Mouse (Mus musculus): ENCODE data around the gene Espn. TPM values are rescaled to one million over a fixed set of nuclear protein-coding genes. Genes with fewer than 3 reads are reported as not detected.

Espn gene
- polyA plus RNA-seq, 1 experiment = 0.97 TPM

GRCm38 (mm10) chr4:152120311-152121182 lies 31.6 kb downstream of the Espn start:
- Histone ChIP-seq H3K4me1 (ENCODE audit: control insufficient read depth, insufficient read depth, low read length) (peaks cover 14% of the 10 kb centered on the region), H3K27ac (ENCODE audit: insufficient read depth, low read depth, low read length) (no peak overlapping the region), H3K4me3 (ENCODE audit: insufficient read depth, low read length) (no peak overlapping the region)
- no peak for TF ChIP-seq CTCF (IDR thresholded peaks at IDR 0.05; ENCODE audit: low read depth, low read length)
- no peak for TF ChIP-seq POLR2A (IDR thresholded peaks at IDR 0.05; ENCODE audit: borderline replicate concordance, low read depth, low read length)

- TF ChIP-seq CTCF (IDR thresholded peaks at IDR 0.05; ENCODE audit: low read depth, low read length) = no peak
- TF ChIP-seq POLR2A (IDR thresholded peaks at IDR 0.05; ENCODE audit: borderline replicate concordance, low read depth, low read length) = no peak
- Histone ChIP-seq H3K4me1 (ENCODE audit: control insufficient read depth, insufficient read depth, low read length) (peaks cover 6% of the 10 kb centered on the region), H3K4me3 (ENCODE audit: insufficient read depth, low read length) (no peak overlapping the region), H3K27ac (ENCODE audit: insufficient read depth, low read depth, low read length) (no peak overlapping the region)
Observed at GRCm38 (mm10) chr4:152119396-152120292, 32.5 kb downstream of the Espn start.

- H3K27ac ChIP-seq (ENCODE audit: insufficient read depth, low read depth, low read length) = no peak overlapping the region
- no peaks in the 10 kb centered on the region for H3K4me1 ChIP-seq (ENCODE audit: control insufficient read depth, insufficient read depth, low read length)
- no peak overlapping the region for H3K4me3 ChIP-seq (ENCODE audit: insufficient read depth, low read length)
- TF ChIP-seq POLR2A (IDR thresholded peaks at IDR 0.05; ENCODE audit: borderline replicate concordance, low read depth, low read length) = no peak
- TF ChIP-seq CTCF (IDR thresholded peaks at IDR 0.05; ENCODE audit: low read depth, low read length) = no peak
Observed at GRCm38 (mm10) chr4:152117538-152117937, 34.6 kb downstream of the Espn start.

GRCm38 (mm10) chr4:152115921-152116612 lies 36.1 kb downstream of the Espn start, which contains the start of gene Tnfrsf25:
Tnfrsf25 (plus strand) TSS chr4:152115934.
- Histone ChIP-seq H3K27ac (ENCODE audit: insufficient read depth, low read depth, low read length) (no peak within 1 kb of the TSS), H3K4me3 (ENCODE audit: insufficient read depth, low read length) (no peak within 1 kb of the TSS), H3K4me1 (ENCODE audit: control insufficient read depth, insufficient read depth, low read length) (no peaks in the 10 kb centered on the region)
- TF ChIP-seq POLR2A (IDR thresholded peaks at IDR 0.05; ENCODE audit: borderline replicate concordance, low read depth, low read length) = no peak
- TF ChIP-seq CTCF (IDR thresholded peaks at IDR 0.05; ENCODE audit: low read depth, low read length) = no peak

- no peaks in the 10 kb centered on the region for H3K4me1 ChIP-seq (ENCODE audit: control insufficient read depth, insufficient read depth, low read length)
- TF ChIP-seq POLR2A (IDR thresholded peaks at IDR 0.05; ENCODE audit: borderline replicate concordance, low read depth, low read length) (no peak), CTCF (IDR thresholded peaks at IDR 0.05; ENCODE audit: low read depth, low read length) (no peak)
- H3K27ac ChIP-seq (ENCODE audit: insufficient read depth, low read depth, low read length) = no peak overlapping the region
- no peak overlapping the region for H3K4me3 ChIP-seq (ENCODE audit: insufficient read depth, low read length)
Observed at GRCm38 (mm10) chr4:152114080-152114479, 38.1 kb downstream of the Espn start.

GRCm38 (mm10) chr4:152112329-152112728 lies 39.8 kb downstream of the Espn start:
- Histone ChIP-seq H3K27ac (ENCODE audit: insufficient read depth, low read depth, low read length) (no peak overlapping the region), H3K4me3 (ENCODE audit: insufficient read depth, low read length) (no peak overlapping the region), H3K4me1 (ENCODE audit: control insufficient read depth, insufficient read depth, low read length) (no peaks in the 10 kb centered on the region)
- no peak for TF ChIP-seq CTCF (IDR thresholded peaks at IDR 0.05; ENCODE audit: low read depth, low read length)
- TF ChIP-seq POLR2A (IDR thresholded peaks at IDR 0.05; ENCODE audit: borderline replicate concordance, low read depth, low read length) = no peak

- Histone ChIP-seq H3K4me1 (ENCODE audit: control insufficient read depth, insufficient read depth, low read length) (no peaks in the 10 kb centered on the region), H3K27ac (ENCODE audit: insufficient read depth, low read depth, low read length) (no peak overlapping the region)
Observed at GRCm38 (mm10) chr4:152110689-152111088, 41.5 kb downstream of the Espn start.

GRCm38 (mm10) chr4:152109509-152109908 lies 42.7 kb downstream of the Espn start:
- TF ChIP-seq CTCF (IDR thresholded peaks at IDR 0.05; ENCODE audit: low read depth, low read length) (no peak), POLR2A (IDR thresholded peaks at IDR 0.05; ENCODE audit: borderline replicate concordance, low read depth, low read length) (no peak)
- Histone ChIP-seq H3K27ac (ENCODE audit: insufficient read depth, low read depth, low read length) (no peak overlapping the region), H3K4me3 (ENCODE audit: insufficient read depth, low read length) (no peak overlapping the region), H3K4me1 (ENCODE audit: control insufficient read depth, insufficient read depth, low read length) (no peaks in the 10 kb centered on the region)

More at GRCm38 (mm10) chr4:152110689-152111088, 41.5 kb downstream of the Espn start:
- TF ChIP-seq POLR2A (IDR thresholded peaks at IDR 0.05; ENCODE audit: borderline replicate concordance, low read depth, low read length) (no peak), CTCF (IDR thresholded peaks at IDR 0.05; ENCODE audit: low read depth, low read length) (no peak)
- no peak overlapping the region for H3K4me3 ChIP-seq (ENCODE audit: insufficient read depth, low read length)

- Histone ChIP-seq H3K27ac (ENCODE audit: insufficient read depth, low read depth, low read length) (no peak overlapping the region), H3K4me1 (ENCODE audit: control insufficient read depth, insufficient read depth, low read length) (no peaks in the 10 kb centered on the region)
Observed at GRCm38 (mm10) chr4:152108673-152109072, 43.5 kb downstream of the Espn start.

More at GRCm38 (mm10) chr4:152108673-152109072, 43.5 kb downstream of the Espn start:
- H3K4me3 ChIP-seq (ENCODE audit: insufficient read depth, low read length) = no peak overlapping the region
- TF ChIP-seq POLR2A (IDR thresholded peaks at IDR 0.05; ENCODE audit: borderline replicate concordance, low read depth, low read length) = no peak
- TF ChIP-seq CTCF (IDR thresholded peaks at IDR 0.05; ENCODE audit: low read depth, low read length) = no peak

All from bone marrow macrophage, adult 2 months (primary cell).